ENCODE assay signal across 14 mouse cellular contexts in genomic region chr7:113769281-113769680, GRCm38 (mm10). TPM values are rescaled to one million over a fixed set of nuclear protein-coding genes. Genes with fewer than 3 reads are reported as not detected.
DNase-seq lines count a peak whose midpoint lies in the region; ATAC-seq lines count a peak whose summit lies in the region.
"Had no signal": no experiment of that assay in that cellular context is flagged by ENCODE, and none has a peak within 500 bp of the region (broad histone marks: within the 10 kb centered on the region; RNA-seq: fewer than 3 reads in every experiment).

No protein-coding gene starts in this region.

- ATAC-seq in heart, embryonic 15.5 days (replicated peaks; ENCODE audit: insufficient number of reproducible peaks, insufficient read depth, low FRiP score, low read depth) = no peak
- ATAC-seq in embryonic facial prominence, embryonic 14.5 days (ENCODE audit: low read depth) = no peak
- no peak for ATAC-seq in hindbrain, embryonic 14.5 days (ENCODE audit: low FRiP score)
- ATAC-seq in neural tube, embryonic 14.5 days (ENCODE audit: low read depth) = no peak

- H3K27ac ChIP-seq in heart, embryonic 15.5 days = peak overlapping the region; percentile 44
- H3K27ac ChIP-seq in embryonic facial prominence, embryonic 14.5 days (replicated peaks; ENCODE audit: low read depth, low read length) = no peak overlapping the region
- peak overlapping the region; percentile 8; the same call in 1 of the 2 replicates for H3K27ac ChIP-seq in hindbrain, embryonic 14.5 days
- H3K27ac ChIP-seq in neural tube, embryonic 14.5 days (ENCODE audit: low read depth, low read length) = no peak overlapping the region

- H3K36me3 ChIP-seq in heart, embryonic 15.5 days = no peaks in the 10 kb centered on the region
- H3K36me3 ChIP-seq in embryonic facial prominence, embryonic 14.5 days (ENCODE audit: control insufficient read depth, insufficient read depth, low read length) = no peaks in the 10 kb centered on the region
- no peaks in the 10 kb centered on the region for H3K36me3 ChIP-seq in hindbrain, embryonic 14.5 days (replicated peaks; ENCODE audit: control insufficient read depth, insufficient read depth)
- H3K36me3 ChIP-seq in neural tube, embryonic 14.5 days (ENCODE audit: control insufficient read depth, insufficient read depth, low read length) = no peaks in the 10 kb centered on the region

- peaks cover 7% of the 10 kb centered on the region; the same call in 1 of the 2 replicates for H3K27me3 ChIP-seq in heart, embryonic 15.5 days
- peaks cover 34% of the 10 kb centered on the region for H3K27me3 ChIP-seq in embryonic facial prominence, embryonic 14.5 days (replicated peaks; ENCODE audit: control insufficient read depth, insufficient read depth, low read length)
- peaks cover 38% of the 10 kb centered on the region for H3K27me3 ChIP-seq in hindbrain, embryonic 14.5 days (ENCODE audit: control insufficient read depth, insufficient read depth, low read length)
- peaks cover 14% of the 10 kb centered on the region for H3K27me3 ChIP-seq in neural tube, embryonic 14.5 days (ENCODE audit: control insufficient read depth, insufficient read depth, low read length)

- H3K9ac ChIP-seq in heart, embryonic 15.5 days = 0 out of 2 replicates have a peak overlapping the region, but pooled peaks have one; percentile 20
- H3K9ac ChIP-seq in embryonic facial prominence, embryonic 14.5 days (ENCODE audit: low read depth, low read length) = no peak overlapping the region
- no peak overlapping the region for H3K9ac ChIP-seq in hindbrain, embryonic 14.5 days
- no peak overlapping the region for H3K9ac ChIP-seq in neural tube, embryonic 14.5 days (replicated peaks; ENCODE audit: low read depth, low read length)

- whole genome bisulfite sequencing in heart, embryonic 15.5 days = 26% methylated on average over 6 of the region's 6 CpGs
- 23% methylated on average over 6 of the region's 6 CpGs for WGBS in embryonic facial prominence, embryonic 14.5 days
- 4% methylated on average over 6 of the region's 6 CpGs for WGBS in hindbrain, embryonic 14.5 days
- WGBS in neural tube, embryonic 14.5 days = 6% methylated on average over 6 of the region's 6 CpGs

- peaks cover 43% of the 10 kb centered on the region for H3K4me1 ChIP-seq in heart, embryonic 15.5 days (replicated peaks)
- H3K4me1 ChIP-seq in embryonic facial prominence, embryonic 14.5 days (ENCODE audit: control insufficient read depth, insufficient read depth, low read length) = peaks cover 12% of the 10 kb centered on the region
- peaks cover 11% of the 10 kb centered on the region; the same call in 1 of the 2 replicates for H3K4me1 ChIP-seq in hindbrain, embryonic 14.5 days (replicated peaks; ENCODE audit: control insufficient read depth, insufficient read depth, low read length)
- peaks cover 17% of the 10 kb centered on the region for H3K4me1 ChIP-seq in neural tube, embryonic 14.5 days (ENCODE audit: control insufficient read depth, insufficient read depth, low read length)

- intact Hi-C loops in heart, postnatal 10 days (cut with DNase I) = loop anchor here (10.0 kb wide), 1 partner anchor 446 kb away; no protein-coding TSS in a partner anchor

- peak overlapping the region; percentile 36 for H3K4me2 ChIP-seq in heart, embryonic 15.5 days
- H3K4me2 ChIP-seq in embryonic facial prominence, embryonic 14.5 days (ENCODE audit: low read depth, low read length) = peak overlapping the region; percentile 10; the same call in 1 of the 2 replicates
- H3K4me2 ChIP-seq in hindbrain, embryonic 14.5 days (replicated peaks) = peak overlapping the region; percentile 97
- H3K4me2 ChIP-seq in neural tube, embryonic 14.5 days (ENCODE audit: low read depth, low read length) = peak overlapping the region; percentile 19
- H3K4me2 ChIP-seq: liver, embryonic 11.5 days had no signal

- no peaks in the 10 kb centered on the region for H3K9me3 ChIP-seq in heart, embryonic 15.5 days (replicated peaks)
- peaks cover 5% of the 10 kb centered on the region; the same call in 1 of the 2 replicates for H3K9me3 ChIP-seq in embryonic facial prominence, embryonic 14.5 days (ENCODE audit: control insufficient read depth, low read length)
- no peaks in the 10 kb centered on the region for H3K9me3 ChIP-seq in hindbrain, embryonic 14.5 days (ENCODE audit: control insufficient read depth, low read length)
- no peaks in the 10 kb centered on the region for H3K9me3 ChIP-seq in neural tube, embryonic 14.5 days (ENCODE audit: control insufficient read depth, low read length)

- DNase-seq in heart, postnatal 10 days = no peak
- DNase-seq in embryonic facial prominence, embryonic 14.5 days (ENCODE audit: low spot score) = peak; percentile 32
- no peak for DNase-seq in hindbrain, embryonic 14.5 days (ENCODE audit: low spot score)
- DNase-seq in kidney, postnatal 25 days = no peak
- DNase-seq in kidney, adult 8-10 months = no peak
- no peak for DNase-seq in frontal cortex, postnatal 10 days (ENCODE audit: low spot score in 2 of 2)
- DNase-seq: adrenal gland, postnatal 10 days; cerebellum, adult 2 months; layer of hippocampus, adult 9-11 months; thymus, postnatal 25 days had no signal

- H3K4me3 ChIP-seq in heart, embryonic 15.5 days = no peak overlapping the region
- H3K4me3 ChIP-seq in embryonic facial prominence, embryonic 14.5 days (ENCODE audit: low read depth, low read length) = no peak overlapping the region
- no peak overlapping the region for H3K4me3 ChIP-seq in hindbrain, embryonic 14.5 days (replicated peaks; ENCODE audit: low read length)
- no peak overlapping the region for H3K4me3 ChIP-seq in neural tube, embryonic 14.5 days (ENCODE audit: low read depth, low read length)
- H3K4me3 ChIP-seq: erythroblast, embryonic 14.5 days had no signal

RNA-seq across cellular contexts. Expression of gene Spon1, which starts 3.5 kb away (rescaled TPM):
- polyA plus RNA-seq in heart, embryonic 15.5 days (2015; fragmentation: Nextera tagmentation; extraction: Ambion mirVana) = 57.4 and 68.4 TPM in 2 replicates
- total RNA-seq in heart, postnatal 10 days (2021) = 10 to 100 TPM; 14.5 to 17.5 TPM
- polyA plus RNA-seq in embryonic facial prominence, embryonic 14.5 days (2014; fragmentation: Nextera tagmentation; extraction: Ambion mirVana) = 30.5 and 30.8 TPM in 2 replicates
- 84.4 and 90.5 TPM in 2 replicates for polyA plus RNA-seq in hindbrain, embryonic 14.5 days (2014; fragmentation: Nextera tagmentation; extraction: Ambion mirVana)
- 81.7 and 95.0 TPM in 2 replicates for polyA plus RNA-seq in neural tube, embryonic 14.5 days (2014; fragmentation: Nextera tagmentation; extraction: Ambion mirVana)
- polyA plus RNA-seq: erythroblast, embryonic 14.5 days had no signal

Comparison
In these comparisons a context has a peak if more than half of its experiments do, and no peak if none do; other contexts are left out.
1. H3K27ac ChIP-seq: peak in heart, embryonic 15.5 days (single experiment) and hindbrain, embryonic 14.5 days (single experiment); none in embryonic facial prominence, embryonic 14.5 days (single experiment) and neural tube, embryonic 14.5 days (single experiment).
2. H3K4me2 ChIP-seq: peak in every context shown above with its lines; median percentile 97 in hindbrain, embryonic 14.5 days; 36 in heart, embryonic 15.5 days; 19 in neural tube, embryonic 14.5 days; 10 in embryonic facial prominence, embryonic 14.5 days.